Mouse (Mus musculus) adrenal gland, adult 18-20 months (tissue): ENCODE results near the gene Gm10153. TPM values are rescaled to one million over a fixed set of nuclear protein-coding genes. Genes with fewer than 3 reads are reported as not detected.
"Not testable (repeated sequence)": the region's sequence is repeated elsewhere in the genome, so short reads cannot be mapped to it uniquely, and the experiment has no call there.

Source experiments
- DNase-seq, 2 experiments: peaks; one replicate each; pipeline ENCODE4 v3.0.0; 2021 to 2022; ENCODE audit warnings: low spot score in 2 of 2
- long read RNA-seq, 2 experiments: library from polyadenylated mRNA; stranded (forward); transcript quantifications; one replicate each; pipeline ENCODE4 v2.0.0; 2021
- total RNA-seq, 2 experiments: library from RNA; stranded (reverse); gene quantifications; 1 replicate in 1 of 2; 2 replicates in 1 of 2; pipeline ENCODE4 v1.2.3; 2021

The Gm10153 gene
- not detected for total RNA-seq
- long read RNA-seq, experiment 1, result 0 reads
- long read RNA-seq, experiment 2, result 0 reads

GRCm38 (mm10) chr7:142190289-142190688, at the start of gene Gm10153:
TSS of gene Gm10153 (minus strand) at chr7:142190389.
- DNase-seq, result no peak

- no peak for DNase-seq
Observed at GRCm38 (mm10) chr7:142231540-142231939, 41.4 kb upstream of the Gm10153 start.

- not testable (repeated sequence) for DNase-seq
Observed at GRCm38 (mm10) chr7:142229871-142230270, 39.7 kb upstream of the Gm10153 start, which contains the start of gene Krtap5-5. TSS of gene Krtap5-5 (minus strand) at chr7:142229971.

- no peak for DNase-seq
Observed at GRCm38 (mm10) chr7:142224518-142224917, 34.3 kb upstream of the Gm10153 start.

- DNase-seq, result not testable (repeated sequence)
Observed at GRCm38 (mm10) chr7:142212136-142212535, 21.9 kb upstream of the Gm10153 start.

- DNase-seq, result no peak
Observed at GRCm38 (mm10) chr7:142211559-142211958, 21.4 kb upstream of the Gm10153 start, which contains the start of gene Gm7579. TSS of gene Gm7579 (plus strand) at chr7:142211859.

GRCm38 (mm10) chr7:142206891-142207290, 16.7 kb upstream of the Gm10153 start:
- not testable (repeated sequence) for DNase-seq

- DNase-seq, result no peak
Observed at GRCm38 (mm10) chr7:142205488-142205887, 15.3 kb upstream of the Gm10153 start.

GRCm38 (mm10) chr7:142201064-142201463, 10.9 kb upstream of the Gm10153 start, which contains the start of gene Krtap5-3:
TSS of gene Krtap5-3 (plus strand) at chr7:142201364.
- DNase-seq, result no peak

GRCm38 (mm10) chr7:142198748-142199147, 8.6 kb upstream of the Gm10153 start:
- DNase-seq, result no peak

- no peak for DNase-seq
Observed at GRCm38 (mm10) chr7:142188156-142188555, 2.0 kb downstream of the Gm10153 start.

GRCm38 (mm10) chr7:142181021-142181420, 9.2 kb downstream of the Gm10153 start:
- DNase-seq, result no peak

GRCm38 (mm10) chr7:142178685-142179084, 11.5 kb downstream of the Gm10153 start:
- no peak for DNase-seq

- not testable (repeated sequence) for DNase-seq
Observed at GRCm38 (mm10) chr7:142175905-142176304, 14.3 kb downstream of the Gm10153 start, which contains the start of gene Krtap5-2. TSS of gene Krtap5-2 (minus strand) at chr7:142176005.

GRCm38 (mm10) chr7:142169836-142170235, 20.4 kb downstream of the Gm10153 start:
- DNase-seq, result no peak

- not testable (repeated sequence) for DNase-seq
Observed at GRCm38 (mm10) chr7:142165639-142166038, 24.6 kb downstream of the Gm10153 start, which contains the start of gene Gm4553. TSS of gene Gm4553 (minus strand) at chr7:142165739.

GRCm38 (mm10) chr7:142159366-142159765, 30.8 kb downstream of the Gm10153 start:
- no peak for DNase-seq

- DNase-seq, result not testable (repeated sequence)
Observed at GRCm38 (mm10) chr7:142157013-142157412, 33.2 kb downstream of the Gm10153 start, which contains the start of gene Gm29735. TSS of gene Gm29735 (minus strand) at chr7:142157113.

GRCm38 (mm10) chr7:142155308-142155707, 34.9 kb downstream of the Gm10153 start:
- DNase-seq, result no peak

GRCm38 (mm10) chr7:142152191-142152590, 38.0 kb downstream of the Gm10153 start:
- no peak for DNase-seq

- DNase-seq, result no peak
Observed at GRCm38 (mm10) chr7:142148633-142149032, 41.6 kb downstream of the Gm10153 start.

GRCm38 (mm10) chr7:142146033-142146432, 44.2 kb downstream of the Gm10153 start:
- DNase-seq, result peak; percentile 33 to 34

- DNase-seq, result no peak
Observed at GRCm38 (mm10) chr7:142145413-142145940, 44.7 kb downstream of the Gm10153 start.
